Mouse (Mus musculus) forebrain, embryonic 10.5 days (tissue): Measurements from ENCODE around the gene Tet1. TPM values are rescaled to one million over a fixed set of nuclear protein-coding genes. Genes with fewer than 3 reads are reported as not detected.
"Not testable (repeated sequence)": the region's sequence is repeated elsewhere in the genome, so short reads cannot be mapped to it uniquely, and the experiment has no call there.

Source experiments
- DNase-seq: peaks from one replicate; pipeline ENCODE4 v3.0.0-alpha.2; 2017; ENCODE audit warnings: low spot score; ENCODE audit errors: extremely low spot score
- H3K27ac ChIP-seq: fragments of 300-500 bp; sonication (generic); 2 replicates; pipeline ENCODE4 v1.5.1; 2016; ENCODE audit warnings: mild to moderate bottlenecking
- H3K27me3 ChIP-seq: fragments of 300-500 bp; sonication (generic); 2 replicates; pipeline ENCODE4 v1.6.1; 2016; ENCODE audit warnings: mild to moderate bottlenecking; ENCODE audit not compliant: poor library complexity, severe bottlenecking
- H3K36me3 ChIP-seq: fragments of 300-500 bp; sonication (generic); replicated peaks from 2 replicates; pipeline ENCODE4 v1.6.1; 2016; ENCODE audit warnings: mild to moderate bottlenecking, moderate library complexity
- H3K4me1 ChIP-seq: fragments of 300-500 bp; sonication (generic); 2 replicates; pipeline ENCODE4 v1.6.1; 2016
- H3K4me3 ChIP-seq: fragments of 300-500 bp; sonication (generic); 2 replicates; pipeline ENCODE4 v1.5.1; 2016; ENCODE audit warnings: mild to moderate bottlenecking, moderate library complexity
- H3K9me3 ChIP-seq: fragments of 300-500 bp; sonication (generic); 2 replicates; pipeline ENCODE4 v1.6.1; 2016; ENCODE audit warnings: mild to moderate bottlenecking, moderate library complexity
- WGBS: fragments of 180-500 bp; shearing (Covaris S2); methylation state at CpG from one replicate; pipeline ENCODE4 v1.1.7; 2016; 5-methylcytosine and 5-hydroxymethylcytosine counted together
- polyA plus RNA-seq: library from polyadenylated mRNA; unstranded; fragments of >200 nt; fragmentation: Nextera tagmentation; extraction: Ambion mirVana; gene quantifications from 2 replicates; pipeline ENCODE4 v1.2.1, GENCODE M21; 2016

Gene Tet1
- polyA plus RNA-seq, 1 experiment from 2014 or later = 30.6 TPM

DNA sequence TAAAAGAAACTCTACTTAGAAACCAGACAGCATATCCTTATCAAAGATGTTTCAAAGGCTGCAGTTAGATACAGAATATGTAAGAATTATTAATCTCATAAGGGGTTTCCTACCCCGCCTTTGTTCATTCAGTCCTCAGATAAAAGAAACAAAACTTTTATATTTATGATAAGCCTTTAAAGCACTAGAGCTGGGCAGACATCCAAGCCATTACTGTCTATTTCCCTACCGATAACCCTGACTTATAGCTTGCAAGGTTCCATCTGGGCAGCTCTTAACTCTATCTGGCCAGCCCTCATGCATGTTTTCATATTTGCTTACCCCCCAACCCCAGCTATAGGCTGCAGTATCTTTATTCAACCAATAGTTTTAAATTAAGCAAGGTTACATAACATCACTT is 77.2 kb downstream of the Tet1 start:
- no peak overlapping the region for H3K27ac ChIP-seq
- no peaks in the 10 kb centered on the region for H3K9me3 ChIP-seq
- DNase-seq = no peak
- H3K4me1 ChIP-seq = no peaks in the 10 kb centered on the region
- H3K27me3 ChIP-seq = no peaks in the 10 kb centered on the region
- H3K4me3 ChIP-seq = no peak overlapping the region
- peaks cover 67% of the 10 kb centered on the region for H3K36me3 ChIP-seq
- 93% methylated on average over 2 of the region's 2 CpGs for WGBS

DNA sequence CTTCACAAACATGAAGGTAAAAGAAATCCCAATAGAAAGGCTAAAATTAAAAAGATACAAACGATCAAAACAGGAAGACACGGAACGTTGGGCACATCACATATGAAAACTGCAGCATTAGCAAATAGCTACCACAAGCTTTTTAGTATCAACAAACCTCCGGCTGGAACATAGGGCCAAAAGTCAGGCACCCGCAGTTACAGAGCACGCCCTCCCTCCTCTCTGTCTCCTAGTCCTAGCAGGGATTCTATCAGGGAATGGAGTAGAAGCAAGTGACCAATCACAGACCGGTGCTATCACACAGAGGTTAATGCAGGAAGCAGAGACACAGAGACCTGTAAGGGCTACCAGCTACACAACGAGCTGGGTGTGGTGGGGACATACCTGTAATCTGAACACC is 84.3 kb downstream of the Tet1 start:
- Histone ChIP-seq H3K36me3 (peaks cover 54% of the 10 kb centered on the region), H3K4me3 (no peak overlapping the region), H3K9me3 (no peaks in the 10 kb centered on the region), H3K4me1 (no peaks in the 10 kb centered on the region), H3K27me3 (no peaks in the 10 kb centered on the region), H3K27ac (no peak overlapping the region)
- 90% methylated on average over 8 of the region's 8 CpGs for WGBS
- no peak for DNase-seq

DNA sequence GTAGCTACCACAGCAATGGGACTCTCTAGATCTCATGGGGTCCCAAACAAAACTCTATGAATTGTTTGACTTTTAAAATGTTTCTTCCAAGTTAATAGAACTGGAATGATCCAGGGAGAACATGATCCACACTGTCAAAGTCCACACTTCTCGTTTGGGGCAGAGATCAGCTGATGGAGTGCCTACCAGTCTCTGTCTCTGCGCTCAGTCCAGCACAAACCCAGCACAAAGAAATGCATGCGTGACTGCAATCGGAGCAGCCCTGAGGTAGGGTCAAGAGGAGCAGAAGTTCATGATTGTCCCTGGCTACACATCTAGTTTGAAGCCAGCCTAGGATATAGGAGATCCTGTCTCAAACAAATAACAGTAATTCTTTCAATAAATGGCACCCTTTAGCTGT is 85.4 kb downstream of the Tet1 start:
- H3K9me3 ChIP-seq = no peaks in the 10 kb centered on the region
- H3K4me1 ChIP-seq = no peaks in the 10 kb centered on the region
- H3K27me3 ChIP-seq = no peaks in the 10 kb centered on the region
- peaks cover 56% of the 10 kb centered on the region for H3K36me3 ChIP-seq
- 82% methylated on average over 4 of the region's 4 CpGs for WGBS
- H3K27ac ChIP-seq = no peak overlapping the region
- DNase-seq = no peak
- H3K4me3 ChIP-seq = no peak overlapping the region

DNA sequence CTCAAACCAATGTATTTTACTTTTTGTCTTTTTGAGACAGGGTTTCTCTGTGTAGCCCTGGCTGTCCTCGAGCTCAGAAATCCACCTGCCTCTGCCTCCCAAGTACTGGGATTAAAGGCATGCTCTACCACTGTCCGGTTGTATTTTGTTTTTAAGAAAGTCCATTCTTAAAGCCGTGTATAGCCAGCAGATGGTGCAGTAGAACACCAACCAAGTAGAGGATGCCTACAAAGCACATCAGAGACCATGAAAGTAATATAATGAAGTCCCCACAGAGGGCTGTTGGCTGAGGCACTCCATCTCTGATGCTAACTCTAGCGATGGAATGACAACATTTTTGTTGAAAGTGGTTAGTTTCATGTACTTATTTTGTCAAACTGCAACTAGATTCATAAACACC is 98.8 kb downstream of the Tet1 start:
- Histone ChIP-seq H3K27me3 (no peaks in the 10 kb centered on the region), H3K4me3 (no peak overlapping the region), H3K4me1 (no peaks in the 10 kb centered on the region), H3K36me3 (peaks cover 46% of the 10 kb centered on the region), H3K9me3 (no peaks in the 10 kb centered on the region), H3K27ac (no peak overlapping the region)
- 85% methylated on average over 4 of the region's 4 CpGs for WGBS
- DNase-seq = no peak

DNA sequence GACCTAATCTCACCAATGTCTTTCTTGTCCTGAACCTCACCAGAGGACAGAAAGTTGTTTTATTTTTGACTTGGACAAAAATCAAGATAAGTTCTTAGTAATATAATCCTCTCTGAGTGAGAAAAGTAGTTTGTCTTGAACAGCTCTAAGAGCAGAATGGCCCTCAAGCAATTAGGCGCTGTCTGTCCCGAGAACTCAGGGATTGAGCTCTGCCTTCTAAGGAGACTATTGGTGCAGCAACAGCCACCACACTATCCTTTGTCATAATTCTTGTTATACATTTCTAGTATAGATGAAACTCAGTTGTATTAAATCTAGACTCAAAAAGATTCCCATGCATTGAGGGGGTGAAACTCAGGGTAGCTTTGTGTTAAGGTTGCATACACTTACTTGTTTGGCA is 100.0 kb downstream of the Tet1 start:
- Histone ChIP-seq H3K4me1 (no peaks in the 10 kb centered on the region), H3K4me3 (no peak overlapping the region), H3K36me3 (peaks cover 37% of the 10 kb centered on the region), H3K27me3 (no peaks in the 10 kb centered on the region), H3K9me3 (no peaks in the 10 kb centered on the region), H3K27ac (no peak overlapping the region)
- no peak for DNase-seq
- 94% methylated on average over 2 of the region's 2 CpGs for WGBS

DNA sequence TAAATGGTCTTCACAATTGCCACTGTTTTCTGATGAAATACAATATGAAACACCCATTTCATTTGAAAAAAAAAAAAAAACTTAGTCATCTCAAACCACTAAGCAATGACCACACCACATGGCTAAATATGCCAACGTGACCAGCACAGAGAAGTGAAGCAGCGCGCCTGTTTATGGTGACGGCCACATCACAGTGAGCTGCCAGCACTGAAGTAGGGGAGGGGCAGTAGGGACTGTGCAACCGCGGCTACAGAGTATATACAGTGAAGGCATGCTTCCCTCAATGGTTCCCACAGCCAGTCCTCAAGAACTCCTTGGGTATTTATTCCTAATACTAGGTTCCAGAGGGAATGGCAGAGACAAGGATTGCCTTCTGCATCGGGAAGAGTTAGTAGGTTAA is 100.5 kb downstream of the Tet1 start:
- whole genome bisulfite sequencing = 95% methylated on average over 7 of the region's 7 CpGs
- no peaks in the 10 kb centered on the region for H3K27me3 ChIP-seq
- no peaks in the 10 kb centered on the region for H3K4me1 ChIP-seq
- H3K4me3 ChIP-seq = no peak overlapping the region
- DNase-seq = no peak
- H3K36me3 ChIP-seq = peaks cover 33% of the 10 kb centered on the region
- H3K9me3 ChIP-seq = no peaks in the 10 kb centered on the region
- H3K27ac ChIP-seq = no peak overlapping the region

DNA sequence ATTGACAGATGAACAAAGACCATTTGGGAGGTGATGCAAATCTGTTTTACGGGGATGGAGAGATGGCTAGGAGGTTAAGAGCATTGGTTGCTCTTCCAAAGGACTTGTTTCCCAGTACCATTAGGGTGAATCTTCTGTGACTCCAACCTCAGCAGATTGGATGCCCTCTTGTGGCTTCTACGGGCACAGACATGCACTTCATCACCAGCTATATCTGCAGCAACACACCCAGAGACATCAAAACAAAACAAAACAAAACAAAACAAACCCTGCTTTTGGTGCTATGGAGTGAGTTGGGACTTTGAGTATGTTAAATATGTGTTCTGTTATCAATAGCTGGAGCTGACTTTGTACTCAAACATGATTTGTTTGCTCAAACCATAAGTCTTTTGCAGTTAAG is 104.7 kb downstream of the Tet1 start:
- H3K4me3 ChIP-seq = no peak overlapping the region
- H3K9me3 ChIP-seq = no peaks in the 10 kb centered on the region
- no peak for DNase-seq
- no peaks in the 10 kb centered on the region for H3K27me3 ChIP-seq
- peaks cover 4% of the 10 kb centered on the region; the same call in 1 of the 2 replicates for H3K36me3 ChIP-seq
- H3K4me1 ChIP-seq = no peaks in the 10 kb centered on the region
- 88% methylated on average over 2 of the region's 2 CpGs for WGBS
- no peak overlapping the region for H3K27ac ChIP-seq

DNA sequence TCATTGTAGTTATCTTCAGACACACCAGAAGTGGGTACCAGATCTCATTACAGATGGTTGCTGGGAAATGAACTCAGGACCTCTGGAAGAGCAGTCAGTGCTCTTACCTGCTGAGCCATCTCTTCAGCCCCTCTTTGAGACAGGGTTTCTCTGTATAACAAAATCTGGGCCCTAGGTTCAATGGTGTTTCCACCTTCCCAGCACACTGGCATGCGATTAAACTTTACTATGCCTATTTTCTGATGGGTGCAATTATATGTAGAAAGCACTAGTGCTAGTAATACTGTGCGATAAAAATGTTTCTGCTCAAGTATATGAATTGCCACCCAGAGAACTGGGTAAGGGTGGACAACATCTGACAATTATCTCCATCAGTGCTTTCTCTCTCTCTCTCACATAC is 105.5 kb downstream of the Tet1 start:
- Histone ChIP-seq H3K4me1 (no peaks in the 10 kb centered on the region), H3K27me3 (no peaks in the 10 kb centered on the region), H3K4me3 (no peak overlapping the region), H3K27ac (no peak overlapping the region), H3K36me3 (peaks cover 4% of the 10 kb centered on the region; the same call in 1 of the 2 replicates), H3K9me3 (no peaks in the 10 kb centered on the region)
- no peak for DNase-seq
- WGBS = 96% methylated on average over 2 of the region's 2 CpGs

DNA sequence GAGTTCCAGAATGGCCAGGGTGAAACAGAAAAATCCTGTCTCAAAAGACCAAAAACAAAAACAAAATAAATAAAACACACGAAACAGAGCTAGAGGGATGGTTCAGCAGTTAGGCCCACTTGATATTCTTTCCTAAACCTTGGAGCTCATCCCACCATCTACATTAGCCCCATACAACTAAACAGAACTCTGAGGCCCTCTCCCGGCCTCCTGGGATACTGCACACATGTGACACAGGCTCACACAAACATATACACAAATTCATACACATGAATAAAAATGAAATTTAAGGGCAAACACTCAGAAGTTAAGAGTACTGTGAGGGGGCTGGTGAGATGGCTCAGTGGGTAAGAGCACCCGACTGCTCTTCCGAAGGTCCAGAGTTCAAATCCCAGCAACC is 114.6 kb downstream of the Tet1 start:
- WGBS = 95% methylated on average over 4 of the region's 4 CpGs
- peaks cover 24% of the 10 kb centered on the region for H3K4me1 ChIP-seq
- no peak overlapping the region for H3K4me3 ChIP-seq
- H3K27me3 ChIP-seq = no peaks in the 10 kb centered on the region
- no peak overlapping the region for H3K27ac ChIP-seq
- no peaks in the 10 kb centered on the region for H3K9me3 ChIP-seq
- no peak for DNase-seq
- peaks cover 19% of the 10 kb centered on the region for H3K36me3 ChIP-seq

DNA sequence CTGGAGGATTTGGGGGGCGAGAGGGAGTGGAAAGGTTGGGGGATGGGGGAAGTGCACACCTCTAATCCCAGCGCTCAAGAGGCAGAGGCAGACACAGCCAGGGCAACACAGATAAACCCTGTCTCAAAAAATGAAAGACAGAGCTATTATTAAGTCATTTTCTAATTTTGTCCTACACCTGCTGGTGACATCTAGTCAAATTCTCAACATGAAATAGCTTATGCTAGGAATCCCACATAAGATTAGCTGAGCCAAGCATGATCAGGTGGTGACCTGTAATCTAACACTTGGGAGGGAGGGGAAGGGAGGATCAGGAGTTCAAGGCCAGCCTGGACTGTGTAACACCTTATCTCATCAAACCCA is 115.7 kb downstream of the Tet1 start:
- 34% methylated on average over 2 of the region's 2 CpGs for WGBS
- Histone ChIP-seq H3K27ac (peak overlapping the region; percentile 98), H3K9me3 (no peaks in the 10 kb centered on the region), H3K4me3 (peak overlapping the region; percentile 95), H3K4me1 (peaks cover 32% of the 10 kb centered on the region), H3K27me3 (no peaks in the 10 kb centered on the region), H3K36me3 (peaks cover 31% of the 10 kb centered on the region)
- DNase-seq = no peak

DNA sequence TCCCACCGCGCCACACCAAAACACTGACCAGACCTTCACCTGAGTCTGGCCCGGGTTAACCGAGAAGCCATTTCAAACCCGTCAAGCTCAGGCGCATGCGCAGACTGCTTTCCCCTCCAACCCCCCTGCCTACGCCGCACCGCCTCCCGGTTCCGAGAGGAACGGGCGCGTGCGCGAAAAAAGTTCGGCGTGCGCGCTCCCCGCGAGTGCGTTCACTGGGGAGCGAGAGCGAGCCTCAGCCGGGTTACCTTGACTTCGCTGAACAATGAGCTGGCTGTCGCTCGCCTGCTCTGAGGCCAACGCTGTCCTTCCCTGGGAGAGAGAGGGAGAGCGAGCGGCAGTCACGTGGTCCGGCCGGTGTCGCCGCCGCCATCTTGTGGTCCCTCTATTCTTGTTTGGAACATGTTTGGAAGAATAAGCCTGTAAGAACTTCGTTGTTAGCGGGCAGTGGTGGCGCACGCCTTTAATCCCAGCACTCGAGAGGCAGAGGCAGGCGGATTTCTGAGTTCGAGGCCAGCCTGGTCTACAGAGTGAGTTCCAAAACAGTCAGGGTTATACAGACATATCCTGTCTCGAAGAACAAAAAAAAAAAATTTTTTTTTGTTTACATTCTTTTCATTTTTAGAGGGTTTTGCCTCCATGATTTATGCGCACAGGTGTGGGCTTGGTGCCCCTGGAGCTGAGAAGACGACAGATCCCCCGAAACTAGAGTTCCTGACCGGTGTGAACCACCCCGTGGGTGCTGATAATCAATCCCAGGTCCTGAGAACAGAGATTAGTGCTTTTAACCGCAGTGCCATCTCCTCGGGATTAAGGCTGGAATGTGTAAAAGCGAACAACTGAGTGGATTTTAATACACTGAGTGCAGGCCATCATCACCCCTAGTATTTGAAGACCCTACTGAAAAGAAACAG is 116.4 kb downstream of the Tet1 start, which contains the start of gene Ccar1:
Gene Ccar1, minus strand, starts transcription at position 110 of the 914 bp plus-strand sequence.
- Histone ChIP-seq H3K27me3 (no peaks in the 10 kb centered on the region), H3K36me3 (peaks cover 37% of the 10 kb centered on the region), H3K27ac (peak within 1 kb of the TSS; percentile 98), H3K9me3 (no peaks in the 10 kb centered on the region), H3K4me1 (peaks cover 34% of the 10 kb centered on the region), H3K4me3 (peak within 1 kb of the TSS; percentile 95)
- peak; percentile 99 for DNase-seq
- 4% methylated on average over 55 of the region's 55 CpGs for WGBS

DNA sequence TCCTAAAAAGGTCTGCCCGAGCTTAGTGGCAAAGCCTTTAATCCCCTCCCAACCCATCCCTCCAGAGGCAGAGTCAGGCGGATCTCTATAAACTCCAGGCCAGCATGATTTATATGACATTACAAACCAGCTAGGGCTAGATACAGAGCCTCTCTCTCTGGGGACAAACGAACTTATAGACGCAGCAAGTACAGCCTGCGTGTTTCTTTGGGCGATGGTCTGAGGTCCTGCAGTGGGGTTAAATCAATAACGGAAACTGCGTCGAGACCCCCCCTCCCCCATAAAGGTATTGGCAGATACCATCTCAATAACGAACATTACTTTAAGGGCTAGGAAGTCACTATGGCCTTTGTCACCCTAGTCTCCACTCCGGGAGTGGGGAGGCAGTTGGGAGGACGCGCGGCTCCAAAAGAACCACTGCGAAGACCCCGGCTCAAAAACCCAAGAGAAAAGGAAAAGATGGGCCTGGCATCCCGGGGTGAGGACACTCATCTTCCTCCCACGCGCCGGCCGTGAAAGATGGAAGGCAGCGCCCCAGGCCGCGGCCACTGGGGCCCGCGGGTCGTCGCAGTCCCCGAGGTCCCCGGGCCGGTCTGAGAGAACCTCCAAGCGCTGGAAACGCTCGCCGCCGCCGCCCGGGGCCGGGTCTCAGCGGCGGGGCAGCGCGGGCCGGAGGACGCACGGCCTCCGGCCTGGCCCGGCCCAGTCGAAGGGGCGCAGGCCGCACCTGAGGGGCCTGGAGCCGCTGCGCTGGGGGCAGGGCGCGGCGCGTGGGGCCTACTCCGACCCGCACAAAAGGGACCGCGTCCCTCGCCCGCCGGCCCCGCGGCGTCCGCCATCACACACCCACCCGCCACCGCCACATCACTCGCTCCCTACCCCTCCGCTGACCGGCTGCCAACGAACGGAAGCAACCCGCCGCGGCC is 117.3 kb downstream of the Tet1 start:
- Histone ChIP-seq H3K27ac (peak overlapping the region; percentile 98), H3K4me3 (peak overlapping the region; percentile 95), H3K36me3 (peaks cover 46% of the 10 kb centered on the region), H3K4me1 (peaks cover 34% of the 10 kb centered on the region), H3K9me3 (no peaks in the 10 kb centered on the region), H3K27me3 (no peaks in the 10 kb centered on the region)
- 3% methylated on average over 69 of the region's 78 CpGs for WGBS
- no peak for DNase-seq

DNA sequence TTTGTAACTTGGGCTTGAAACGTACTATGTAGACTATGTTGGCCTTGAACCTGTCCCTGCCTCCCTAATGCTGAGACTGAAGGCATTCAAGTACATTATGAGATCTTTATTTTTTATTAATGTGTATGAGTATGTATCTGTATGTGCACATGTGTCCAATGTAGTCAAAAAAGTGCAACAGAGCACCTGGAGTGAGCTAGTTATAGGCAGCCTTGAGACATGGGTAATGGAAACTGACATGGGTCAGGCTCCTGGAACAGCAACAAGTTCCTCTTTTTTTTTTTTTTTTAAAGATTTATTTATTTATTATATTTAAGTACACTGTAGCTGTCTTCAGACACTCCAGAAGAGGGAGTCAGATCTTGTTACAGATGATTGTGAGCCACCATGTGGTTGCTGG is 127.0 kb downstream of the Tet1 start:
- H3K4me3 ChIP-seq, H3K27me3 ChIP-seq, DNase-seq, H3K27ac ChIP-seq, H3K4me1 ChIP-seq, H3K9me3 ChIP-seq: not testable (repeated sequence)
- 88% methylated on average over 1 of the region's 1 CpGs for WGBS
- peaks cover 100% of the 10 kb centered on the region for H3K36me3 ChIP-seq
